Mouse (Mus musculus): ENCODE results near the gene 4930578G10Rik. TPM values are rescaled to one million over a fixed set of nuclear protein-coding genes. Genes with fewer than 3 reads are reported as not detected.
"Not testable (repeated sequence)": the region's sequence is repeated elsewhere in the genome, so short reads cannot be mapped to it uniquely, and the experiment has no call there.

Gene 4930578G10Rik
- not detected in 2 replicates for polyA plus RNA-seq (2015; fragmentation: Nextera tagmentation; extraction: Ambion mirVana)

DNA sequence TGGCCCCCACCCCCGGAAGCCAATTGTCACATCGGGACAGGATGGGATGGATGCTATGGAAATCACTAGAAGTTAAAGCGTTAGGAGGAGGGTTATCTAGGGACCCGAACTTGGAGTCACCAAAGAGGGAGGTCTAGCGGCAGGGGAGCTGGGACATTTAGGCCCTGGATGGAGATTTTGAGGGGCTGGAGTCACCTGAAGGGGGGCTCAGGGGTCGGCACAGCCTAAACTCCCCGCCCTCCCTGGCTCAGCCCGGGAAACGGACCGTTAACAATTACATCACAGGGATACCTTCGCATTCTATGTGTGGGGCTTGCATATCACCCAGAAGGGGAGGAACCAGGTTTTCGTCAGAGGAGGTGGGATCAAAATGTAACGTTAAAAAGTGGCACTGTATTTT lies at the start of gene 4930578G10Rik:
Gene 4930578G10Rik (plus strand): TSS at position 301 of the 400 bp plus-strand sequence.
- H3K9ac ChIP-seq (replicated peaks; ENCODE audit: low read depth); H3K4me1 ChIP-seq (ENCODE audit: insufficient read depth, low read depth, low read length); H3K27me3 ChIP-seq (replicated peaks; ENCODE audit: insufficient read depth, low read length); H3K4me3 ChIP-seq (ENCODE audit: low read depth, low read length); H3K4me2 ChIP-seq (replicated peaks; ENCODE audit: low read depth, low read length); DNase-seq (ENCODE audit: low spot score); ATAC-seq; H3K36me3 ChIP-seq (ENCODE audit: insufficient read depth, low read length); H3K27ac ChIP-seq (ENCODE audit: low read length); H3K9me3 ChIP-seq (ENCODE audit: low read length): not testable (repeated sequence)
- WGBS, result no CpG with 5 or more reads among the region's 13 CpGs

DNA sequence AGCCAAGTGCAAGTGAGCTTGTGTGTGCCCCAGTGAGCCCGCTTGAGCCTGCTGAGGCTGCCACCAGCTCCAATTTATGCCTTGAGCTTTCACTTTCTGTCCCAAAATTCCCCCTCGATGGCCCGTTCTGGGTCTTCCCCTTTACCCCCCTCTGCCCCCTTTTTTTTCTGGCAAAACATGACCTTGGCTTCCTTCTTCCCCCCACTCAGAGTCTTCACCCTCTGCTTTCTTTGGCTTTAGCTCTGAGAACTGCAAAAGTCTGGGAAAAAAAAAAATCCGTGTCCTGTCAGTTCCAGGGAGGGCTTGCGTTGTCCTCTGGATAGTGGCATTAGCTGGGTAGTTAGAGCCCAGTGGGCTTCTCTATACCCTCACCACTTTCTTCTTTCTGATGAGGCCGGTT lies 21.1 kb downstream of the 4930578G10Rik start, which contains the start of gene Ccl19:
Gene Ccl19 (minus strand): TSS at position 101 of the 400 bp plus-strand sequence.
- not testable (repeated sequence) for ATAC-seq; H3K9ac ChIP-seq (replicated peaks; ENCODE audit: low read depth); H3K4me1 ChIP-seq (ENCODE audit: insufficient read depth, low read depth, low read length); H3K9me3 ChIP-seq (ENCODE audit: low read length); H3K27me3 ChIP-seq (replicated peaks; ENCODE audit: insufficient read depth, low read length); H3K4me3 ChIP-seq (ENCODE audit: low read depth, low read length); DNase-seq (ENCODE audit: low spot score); H3K36me3 ChIP-seq (ENCODE audit: insufficient read depth, low read length); H3K4me2 ChIP-seq (replicated peaks; ENCODE audit: low read depth, low read length); H3K27ac ChIP-seq (ENCODE audit: low read length)
- no CpG with 5 or more reads among the region's 6 CpGs for WGBS

DNA sequence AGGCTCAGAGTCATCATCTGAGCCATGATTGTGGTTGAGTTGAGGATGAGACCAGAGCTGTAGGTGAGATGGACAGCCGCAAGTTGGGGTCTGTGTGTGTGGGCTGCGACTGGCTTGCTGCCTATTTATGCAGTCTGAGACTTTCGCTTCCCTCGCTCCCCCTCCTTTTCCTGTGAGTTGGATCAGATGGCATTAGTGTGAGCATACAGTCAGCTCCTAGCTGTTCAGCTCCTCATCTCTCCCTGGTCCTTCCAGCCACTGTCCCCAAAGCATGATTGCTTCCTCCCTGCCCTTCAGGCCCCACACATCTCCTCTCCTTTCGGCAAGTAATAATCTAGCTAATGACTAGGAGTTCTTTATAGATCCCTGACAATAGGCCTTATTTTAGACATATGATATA lies 38.5 kb downstream of the 4930578G10Rik start, which contains the start of gene Ccl21a:
Gene Ccl21a (minus strand): TSS at position 101 of the 400 bp plus-strand sequence.
- H3K9ac ChIP-seq (replicated peaks; ENCODE audit: low read depth); H3K4me3 ChIP-seq (ENCODE audit: low read depth, low read length); DNase-seq (ENCODE audit: low spot score); H3K27me3 ChIP-seq (replicated peaks; ENCODE audit: insufficient read depth, low read length); H3K4me1 ChIP-seq (ENCODE audit: insufficient read depth, low read depth, low read length); H3K9me3 ChIP-seq (ENCODE audit: low read length); H3K27ac ChIP-seq (ENCODE audit: low read length); H3K36me3 ChIP-seq (ENCODE audit: insufficient read depth, low read length); ATAC-seq; H3K4me2 ChIP-seq (replicated peaks; ENCODE audit: low read depth, low read length): not testable (repeated sequence)
- WGBS, result no CpG with 5 or more reads among the region's 5 CpGs

DNA sequence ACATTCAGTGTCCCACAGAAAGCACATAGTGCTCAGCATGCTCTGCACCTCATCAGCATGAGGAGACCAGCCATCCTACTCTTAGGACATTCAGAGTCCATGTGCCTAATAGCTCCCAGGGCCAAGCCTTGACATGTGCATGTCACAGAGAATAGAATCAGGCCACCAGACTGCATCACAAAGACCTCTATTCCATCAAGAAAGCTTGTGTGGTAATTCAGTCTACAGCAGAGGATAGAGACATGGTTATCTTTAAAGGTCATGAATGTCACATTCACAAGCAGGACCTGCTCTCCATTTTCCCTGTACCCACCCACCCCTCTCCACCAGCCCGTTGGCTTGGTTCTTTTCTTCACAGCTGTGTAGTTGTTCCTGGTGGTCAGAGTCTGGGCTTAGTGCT lies 118.4 kb downstream of the 4930578G10Rik start, which contains the start of gene Fam205a1:
Gene Fam205a1 (minus strand): TSS at position 101 of the 400 bp plus-strand sequence.
- not testable (repeated sequence) for DNase-seq (ENCODE audit: low spot score); H3K36me3 ChIP-seq (ENCODE audit: insufficient read depth, low read length); H3K27me3 ChIP-seq (replicated peaks; ENCODE audit: insufficient read depth, low read length); H3K27ac ChIP-seq (ENCODE audit: low read length); H3K4me1 ChIP-seq (ENCODE audit: insufficient read depth, low read depth, low read length); H3K4me3 ChIP-seq (ENCODE audit: low read depth, low read length); H3K4me2 ChIP-seq (replicated peaks; ENCODE audit: low read depth, low read length); ATAC-seq; H3K9me3 ChIP-seq (ENCODE audit: low read length); H3K9ac ChIP-seq (replicated peaks; ENCODE audit: low read depth)
- 17% methylated on average over 1 of the region's 1 CpGs for WGBS

DNA sequence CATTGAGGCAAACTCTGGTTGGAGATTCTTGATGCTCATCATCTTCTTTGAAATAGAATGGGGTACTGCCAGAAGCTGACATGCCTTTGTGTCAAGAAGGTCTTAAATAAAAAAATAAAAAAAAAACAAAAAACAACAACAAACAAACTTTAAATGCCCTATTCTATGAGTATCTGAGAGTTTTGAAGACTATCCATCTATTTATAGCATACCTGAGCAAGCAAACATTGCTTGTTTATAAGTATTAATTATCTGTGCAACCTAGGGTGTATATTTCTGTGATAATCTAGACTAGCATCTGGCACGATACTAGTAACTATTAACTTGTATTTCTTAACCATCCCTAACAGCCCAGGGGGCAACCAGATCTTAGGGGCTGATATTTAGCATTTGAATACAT lies 121.3 kb downstream of the 4930578G10Rik start, which contains the start of gene Gm12394:
Gene Gm12394 (minus strand): TSS at position 101 of the 400 bp plus-strand sequence.
- not testable (repeated sequence) for DNase-seq (ENCODE audit: low spot score); H3K36me3 ChIP-seq (ENCODE audit: insufficient read depth, low read length); H3K27ac ChIP-seq (ENCODE audit: low read length); H3K4me1 ChIP-seq (ENCODE audit: insufficient read depth, low read depth, low read length); H3K4me2 ChIP-seq (replicated peaks; ENCODE audit: low read depth, low read length); H3K9ac ChIP-seq (replicated peaks; ENCODE audit: low read depth); ATAC-seq; H3K27me3 ChIP-seq (replicated peaks; ENCODE audit: insufficient read depth, low read length); H3K4me3 ChIP-seq (ENCODE audit: low read depth, low read length); H3K9me3 ChIP-seq (ENCODE audit: low read length)
- 60% methylated on average over 1 of the region's 1 CpGs for WGBS

DNA sequence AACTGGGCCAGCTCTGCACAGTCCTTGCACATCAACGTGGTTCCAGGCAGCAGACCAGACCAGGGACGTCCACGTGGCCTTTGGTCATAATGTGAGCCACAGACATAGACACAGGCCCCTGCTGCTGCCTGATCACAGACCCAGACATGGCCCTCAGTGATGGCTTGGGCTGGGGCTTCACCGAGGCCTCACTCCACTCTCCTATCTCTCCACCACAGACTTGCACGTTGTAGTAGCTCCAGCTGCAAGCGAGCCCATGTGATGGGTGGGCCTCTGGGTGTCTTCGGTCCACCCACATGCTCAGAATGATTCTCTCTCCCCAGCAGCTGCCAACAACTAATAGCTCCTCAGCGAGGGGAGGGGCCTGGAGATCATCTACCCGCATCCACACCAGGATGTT lies 125.1 kb downstream of the 4930578G10Rik start:
- not testable (repeated sequence) for H3K9ac ChIP-seq (replicated peaks; ENCODE audit: low read depth); H3K36me3 ChIP-seq (ENCODE audit: insufficient read depth, low read length); H3K4me3 ChIP-seq (ENCODE audit: low read depth, low read length); H3K27me3 ChIP-seq (replicated peaks; ENCODE audit: insufficient read depth, low read length); H3K27ac ChIP-seq (ENCODE audit: low read length); H3K9me3 ChIP-seq (ENCODE audit: low read length); H3K4me1 ChIP-seq (ENCODE audit: insufficient read depth, low read depth, low read length); ATAC-seq; H3K4me2 ChIP-seq (replicated peaks; ENCODE audit: low read depth, low read length); DNase-seq (ENCODE audit: low spot score)
- WGBS, result 79% methylated on average over 9 of the region's 9 CpGs

DNA sequence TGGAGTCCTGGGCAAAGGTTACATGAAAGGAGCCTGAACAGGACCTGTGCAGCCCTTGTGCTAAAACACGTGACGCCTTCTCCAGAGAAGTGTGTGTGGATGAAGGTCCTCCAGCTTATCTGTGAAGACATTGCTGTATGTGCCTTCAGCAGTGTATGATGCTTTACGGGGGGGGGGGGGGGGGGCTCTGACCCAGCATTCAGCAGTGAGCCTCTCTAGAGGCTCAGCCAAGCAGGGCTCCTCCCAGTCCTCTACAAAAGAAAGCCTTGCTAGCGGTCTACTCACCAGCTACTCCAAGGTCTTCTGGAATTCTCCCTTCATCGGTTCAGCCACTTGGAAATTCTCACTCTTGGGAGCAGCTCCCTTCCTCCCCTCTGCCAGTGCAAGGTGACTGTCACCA lies 128.1 kb downstream of the 4930578G10Rik start:
- H3K4me2 ChIP-seq (replicated peaks; ENCODE audit: low read depth, low read length), result not testable (repeated sequence)

More for the DNA sequence above, 128.1 kb downstream of the 4930578G10Rik start:
- not testable (repeated sequence) for ATAC-seq; H3K4me3 ChIP-seq (ENCODE audit: low read depth, low read length); H3K9me3 ChIP-seq (ENCODE audit: low read length); H3K4me1 ChIP-seq (ENCODE audit: insufficient read depth, low read depth, low read length); H3K36me3 ChIP-seq (ENCODE audit: insufficient read depth, low read length); H3K27ac ChIP-seq (ENCODE audit: low read length); H3K9ac ChIP-seq (replicated peaks; ENCODE audit: low read depth); H3K27me3 ChIP-seq (replicated peaks; ENCODE audit: insufficient read depth, low read length); DNase-seq (ENCODE audit: low spot score)
- 57% methylated on average over 4 of the region's 5 CpGs for WGBS
